Mouse (Mus musculus) G1E (cell line): ENCODE measurements around the gene Pdia3.

ENCODE experiments used
- CTCF ChIP-seq: IDR thresholded peaks from 2 replicates; pipeline ENCODE4 v1.5.1; 2012; ENCODE audit warnings: low read depth, low read length, inconsistent platforms, mixed read lengths
- GATA1 ChIP-seq: IDR thresholded peaks from 2 replicates; pipeline ENCODE4 v1.6.1; 2012; ENCODE audit warnings: borderline replicate concordance, low read length, inconsistent platforms, mixed read lengths
- POLR2AphosphoS5 ChIP-seq: IDR thresholded peaks from 2 replicates; pipeline ENCODE4 v1.6.1; 2012; ENCODE audit warnings: low read depth, low read length, inconsistent platforms; ENCODE audit not compliant: insufficient replicate concordance
- TAL1 ChIP-seq: conservative IDR thresholded peaks from 2 replicates; pipeline ENCODE4 v1.6.1; 2012; ENCODE audit warnings: low read depth, low read length, inconsistent platforms, mixed read lengths

GRCm38 (mm10) chr2:121414139-121414685, 637 bp downstream of the Pdia3 start:
- TF ChIP-seq CTCF (no peak), GATA1 (no peak), POLR2AphosphoS5 (no peak), TAL1 (no peak)
